Mouse (Mus musculus) adrenal gland, postnatal 14 days (tissue): ENCODE measurements around the gene Tex38. TPM values are rescaled to one million over a fixed set of nuclear protein-coding genes. Genes with fewer than 3 reads are reported as not detected.

Experiments used
- DNase-seq: peaks from one replicate; pipeline ENCODE4 v3.0.0; 2021; ENCODE audit warnings: mixed read lengths
- long read RNA-seq, 2 experiments: library from polyadenylated mRNA; stranded (forward); transcript quantifications; one replicate each; pipeline ENCODE4 v2.0.0; 2021
- total RNA-seq: library from RNA; stranded (reverse); gene quantifications from 2 replicates; pipeline ENCODE4 v1.2.3, GENCODE M21; 2021

Gene Tex38
- total RNA-seq, result 1.2 and 2.3 TPM in 2 replicates
- long read RNA-seq, experiment 1, partial matches to known transcripts, result 0 of 1 reads
- long read RNA-seq, experiment 1, other reads (novel, unspliced or antisense), result 1 of 1 reads
- long read RNA-seq, experiment 2, result 0 reads

GRCm38 (mm10) chr4:115780918-115781317 lies at the start of gene Tex38:
Tex38 (minus strand) TSS chr4:115781018.
- no peak for DNase-seq

- no peak for DNase-seq
Observed at GRCm38 (mm10) chr4:115830491-115830890, 49.7 kb upstream of the Tex38 start.

- no peak for DNase-seq
Observed at GRCm38 (mm10) chr4:115828572-115828902, 47.7 kb upstream of the Tex38 start.

- DNase-seq, result peak; percentile 91
Observed at GRCm38 (mm10) chr4:115827888-115828571, 47.2 kb upstream of the Tex38 start, which contains the start of gene Mob3c. Mob3c (plus strand) TSS chr4:115828092.

GRCm38 (mm10) chr4:115827535-115827887 lies 46.7 kb upstream of the Tex38 start:
- no peak for DNase-seq

GRCm38 (mm10) chr4:115827066-115827465 lies 46.2 kb upstream of the Tex38 start:
- DNase-seq, result no peak

- no peak for DNase-seq
Observed at GRCm38 (mm10) chr4:115825271-115825670, 44.5 kb upstream of the Tex38 start.

GRCm38 (mm10) chr4:115824178-115824577 lies 43.4 kb upstream of the Tex38 start:
- no peak for DNase-seq

GRCm38 (mm10) chr4:115821928-115822327 lies 41.1 kb upstream of the Tex38 start:
- peak; percentile 36 for DNase-seq

- no peak for DNase-seq
Observed at GRCm38 (mm10) chr4:115821431-115821830, 40.6 kb upstream of the Tex38 start.

GRCm38 (mm10) chr4:115820944-115821343 lies 40.1 kb upstream of the Tex38 start:
- DNase-seq, result no peak

GRCm38 (mm10) chr4:115820199-115820598 lies 39.4 kb upstream of the Tex38 start:
- DNase-seq, result no peak

- DNase-seq, result no peak
Observed at GRCm38 (mm10) chr4:115815606-115816005, 34.8 kb upstream of the Tex38 start.

- DNase-seq, result no peak
Observed at GRCm38 (mm10) chr4:115812326-115812725, 31.5 kb upstream of the Tex38 start.

- peak; percentile 54 for DNase-seq
Observed at GRCm38 (mm10) chr4:115799981-115800380, 19.2 kb upstream of the Tex38 start.

GRCm38 (mm10) chr4:115795360-115795759 lies 14.5 kb upstream of the Tex38 start:
- no peak for DNase-seq

GRCm38 (mm10) chr4:115790864-115791263 lies 10.0 kb upstream of the Tex38 start:
- DNase-seq, result no peak

GRCm38 (mm10) chr4:115785511-115786034 lies 4.8 kb upstream of the Tex38 start:
- DNase-seq, result peak; percentile 29

GRCm38 (mm10) chr4:115784769-115785510 lies 4.1 kb upstream of the Tex38 start, which contains the start of gene Atpaf1:
Atpaf1 (plus strand) TSS chr4:115784812.
- DNase-seq, result peak; percentile 89

GRCm38 (mm10) chr4:115782026-115782805 lies 1.4 kb upstream of the Tex38 start:
- DNase-seq, result peak; percentile 66

- no peak for DNase-seq
Observed at GRCm38 (mm10) chr4:115780269-115780668, 549 bp downstream of the Tex38 start.

GRCm38 (mm10) chr4:115777627-115778026 lies 3.2 kb downstream of the Tex38 start:
- DNase-seq, result no peak
